Mouse (Mus musculus): ENCODE results near the gene Zfp61.

DNA sequence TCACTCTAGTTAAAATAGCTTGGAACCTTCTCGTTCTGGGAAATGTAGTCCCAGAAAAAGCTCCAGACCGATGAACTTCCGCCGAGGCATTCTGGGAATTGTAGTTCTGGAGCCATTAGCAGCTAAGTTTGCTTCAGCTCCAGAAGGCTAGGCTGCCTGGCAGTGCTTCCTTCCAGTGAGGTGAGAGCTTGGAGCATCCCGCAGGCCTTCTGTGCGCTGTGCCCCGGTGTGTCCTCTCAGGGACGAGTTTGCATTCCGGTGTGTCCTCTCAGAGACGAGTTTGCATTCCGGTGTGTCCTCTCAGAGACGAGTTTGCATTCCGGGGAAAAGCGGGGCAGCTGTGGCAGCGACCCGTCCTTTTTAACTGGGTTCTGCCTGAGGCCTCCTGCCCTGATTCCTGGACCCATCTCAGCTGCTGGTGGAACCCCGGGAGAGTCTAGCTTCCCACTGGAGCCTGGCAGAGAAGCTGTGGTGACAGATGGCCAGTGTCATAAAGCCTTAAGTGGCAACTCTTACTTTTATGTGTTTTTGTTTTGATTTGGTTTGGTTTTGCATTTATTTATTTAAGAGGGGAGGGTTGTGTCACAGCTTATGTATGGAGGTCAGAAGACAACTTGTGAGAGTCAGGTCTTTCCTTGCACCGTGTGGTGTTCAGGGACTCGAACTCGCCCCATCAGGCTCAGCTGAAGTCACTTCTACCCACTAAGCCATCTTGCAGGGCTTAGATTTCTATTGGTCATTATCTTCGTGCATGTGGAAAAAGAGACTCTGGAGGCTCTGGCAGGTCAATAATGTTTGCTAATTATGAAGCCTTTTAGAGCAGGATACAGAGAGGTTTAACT lies 46.2 kb downstream of the Zfp61 start, which contains the start of gene Zfp108:
- TF ChIP-seq CTCF (IDR thresholded peaks at IDR 0.05; ENCODE audit: control insufficient read depth, insufficient read depth, insufficient replicate concordance, low read depth, low read length): no peak
- peak; percentile 58; the same call in 1 of the 2 replicates for TF ChIP-seq POLR2A (IDR thresholded peaks at IDR 0.05; ENCODE audit: control insufficient read depth, low read depth, low read length)
